Mouse (Mus musculus): ENCODE results near the gene Cabp2.
A peak's percentile ranks its signal among the peaks of the same experiment; 100 is the strongest.
"Not testable (repeated sequence)": the region's sequence is repeated elsewhere in the genome, so short reads cannot be mapped to it uniquely, and the experiment has no call there.

Cabp2 gene

DNA sequence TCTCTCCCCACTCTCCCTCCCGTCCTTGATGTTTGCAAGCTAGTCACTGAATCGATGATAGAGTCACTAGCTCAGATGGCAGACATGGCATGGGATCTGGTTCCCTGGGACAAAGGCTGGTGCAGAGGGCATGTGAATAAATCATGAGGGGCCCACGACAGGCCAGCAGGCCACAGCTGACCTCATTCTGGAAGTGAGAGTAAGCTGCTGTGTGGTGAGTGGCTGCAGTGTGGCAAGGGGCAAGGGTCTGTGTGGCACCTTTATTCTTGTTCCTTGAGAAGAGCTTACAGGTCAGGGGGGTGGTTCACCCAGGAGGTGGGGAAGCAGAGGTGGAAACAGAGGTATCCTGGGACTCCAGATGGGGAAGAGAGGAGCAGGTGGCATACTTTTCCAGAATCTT is at the start of gene Cabp2:
Gene Cabp2 (plus strand): TSS at position 185 of the 400 bp plus-strand sequence.
- DNase-seq (ENCODE audit: low spot score in 2 of 2): no peak

DNA sequence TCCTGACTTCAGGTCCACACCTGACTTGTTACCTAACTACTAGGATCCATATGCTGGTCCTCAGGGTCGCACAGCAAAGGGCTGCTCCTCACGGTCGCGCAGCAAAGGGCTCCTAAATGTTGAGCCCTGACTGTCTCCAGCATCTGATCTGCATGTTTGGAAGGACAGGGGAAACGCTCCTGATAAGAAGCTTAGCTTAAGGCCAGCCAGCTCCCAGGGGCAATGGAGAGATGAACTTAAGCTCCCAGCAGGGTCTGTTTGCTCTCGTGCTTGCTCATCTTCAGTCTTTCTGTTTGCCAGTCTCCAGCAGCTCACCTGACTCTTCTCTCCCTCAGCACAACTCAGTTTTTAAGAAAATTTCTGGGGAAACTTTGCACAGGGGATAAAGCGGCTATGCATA is 48.7 kb upstream of the Cabp2 start:
- no peak for DNase-seq (ENCODE audit: low spot score in 2 of 2)

GRCm38 (mm10) chr19:4033298-4033697 is 48.1 kb upstream of the Cabp2 start:
- DNase-seq (ENCODE audit: low spot score in 2 of 2): no peak

GRCm38 (mm10) chr19:4033742-4034141 is 47.6 kb upstream of the Cabp2 start:
- no peak for DNase-seq (ENCODE audit: low spot score in 2 of 2)

DNA sequence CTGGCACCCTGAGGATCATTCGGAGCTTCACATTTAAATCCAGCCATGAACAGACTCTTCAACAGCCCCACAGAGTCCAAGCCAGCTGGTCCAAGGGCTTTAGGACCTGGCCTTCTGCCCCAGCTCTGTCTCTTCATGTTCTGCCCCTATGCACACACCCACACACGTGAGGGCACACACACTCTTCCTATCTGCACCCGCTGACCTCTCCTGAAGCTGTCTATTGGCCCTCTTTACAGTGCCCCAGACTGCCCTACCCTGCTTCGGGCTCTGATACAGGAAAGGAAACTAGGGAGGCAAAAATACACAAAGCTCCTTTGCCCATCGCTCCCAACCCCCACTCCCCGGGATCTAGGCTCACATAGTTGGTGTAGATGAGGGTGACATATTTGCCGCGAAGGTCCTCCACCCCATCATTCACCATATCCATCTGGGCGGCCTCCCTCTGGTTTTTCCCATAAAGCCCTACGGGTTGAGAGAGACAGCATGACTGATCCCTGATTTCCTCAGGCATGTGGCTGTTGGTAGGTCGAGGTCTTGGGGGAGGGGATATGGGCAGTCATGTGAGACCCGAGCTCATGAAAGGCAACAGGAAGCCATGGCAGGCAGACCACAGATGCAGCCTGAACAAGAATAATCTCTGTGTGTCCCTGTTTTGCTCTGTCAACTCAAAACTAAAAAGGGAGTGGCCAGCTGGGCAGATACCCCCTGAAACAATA is 44.9 kb upstream of the Cabp2 start:
- DNase-seq (ENCODE audit: low spot score in 2 of 2): no peak

DNA sequence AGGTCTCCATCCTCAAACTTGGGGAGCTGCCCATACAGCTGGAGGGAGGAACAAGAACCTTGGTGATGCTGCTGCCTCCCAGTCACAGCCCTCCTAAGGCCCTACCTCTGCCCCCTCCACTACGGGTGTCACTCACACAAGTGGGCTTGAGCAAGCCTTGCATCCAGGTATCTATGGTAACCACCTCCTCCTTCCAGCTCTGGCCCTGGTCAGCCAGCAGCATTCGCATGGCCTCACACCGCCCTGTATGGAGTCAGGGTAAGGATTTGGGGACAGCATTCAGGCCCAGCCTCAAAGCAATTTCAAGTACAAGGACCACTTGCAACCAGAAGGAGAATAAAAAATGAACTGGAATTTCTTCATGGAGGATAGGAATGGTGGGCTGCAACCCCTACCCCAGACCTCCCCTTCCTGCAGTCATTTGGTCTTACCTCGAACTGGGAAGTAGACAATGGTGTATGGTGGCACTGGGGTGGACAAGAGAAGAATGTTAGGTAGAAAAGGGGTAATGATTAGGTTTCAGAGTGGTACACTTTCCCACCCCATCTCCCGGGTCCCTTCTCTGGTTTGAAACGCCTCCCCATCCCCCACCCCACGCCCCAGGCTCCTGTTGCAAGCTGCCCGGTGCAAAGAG is 44.1 kb upstream of the Cabp2 start:
- not testable (repeated sequence) for DNase-seq (ENCODE audit: low spot score in 2 of 2)

GRCm38 (mm10) chr19:4037788-4038232 is 43.6 kb upstream of the Cabp2 start, which contains the start of gene Gstp1:
Gene Gstp1, minus strand, starts transcription at chr19:4037985.
- peak; percentile 72 to 82 for DNase-seq (ENCODE audit: low spot score in 2 of 2)

GRCm38 (mm10) chr19:4040941-4041340 is 40.4 kb upstream of the Cabp2 start:
- not testable (repeated sequence) for DNase-seq (ENCODE audit: low spot score in 2 of 2)

GRCm38 (mm10) chr19:4041500-4041899 is 39.9 kb upstream of the Cabp2 start:
- DNase-seq (ENCODE audit: low spot score in 2 of 2): not testable (repeated sequence)

DNA sequence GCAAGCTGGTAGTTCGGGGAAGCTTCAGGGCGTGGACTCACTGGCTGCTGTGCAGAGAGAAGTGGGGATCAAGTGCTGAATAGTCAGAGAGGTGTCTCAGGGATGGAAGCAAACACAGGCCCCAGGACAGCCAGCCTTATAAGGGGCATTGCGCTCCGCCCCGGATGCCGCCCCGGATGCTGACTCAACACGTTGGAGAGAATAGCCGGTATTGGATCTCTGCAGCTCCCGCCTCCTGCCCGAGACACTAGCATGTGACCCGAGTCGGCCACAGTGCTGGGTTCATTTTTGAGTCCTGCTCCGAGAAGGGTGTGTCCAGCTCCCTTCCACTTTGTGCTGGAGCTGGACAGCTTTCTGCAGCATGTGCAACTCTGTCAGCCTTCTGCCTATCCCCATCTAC is 39.3 kb upstream of the Cabp2 start:
- no peak for DNase-seq (ENCODE audit: low spot score in 2 of 2)

DNA sequence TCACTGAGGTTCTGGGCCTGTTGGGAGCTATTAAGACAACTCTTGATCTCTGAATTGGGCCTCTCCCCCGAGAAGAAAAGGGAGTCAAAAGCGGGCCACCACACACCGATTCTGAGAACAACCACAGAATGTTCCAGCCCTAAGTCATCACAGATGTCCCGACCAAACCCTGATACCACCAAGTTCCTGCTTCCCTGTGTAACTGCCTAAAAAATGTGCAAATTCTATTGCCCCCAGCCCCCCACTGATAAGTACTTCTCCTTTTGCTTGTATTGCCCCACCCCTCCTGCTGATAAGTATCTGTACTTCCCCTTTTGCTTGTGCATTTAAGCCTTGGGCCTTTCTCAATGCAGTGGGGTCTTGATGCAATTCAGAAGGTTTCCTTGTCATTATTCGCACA is 37.3 kb upstream of the Cabp2 start:
- DNase-seq (ENCODE audit: low spot score in 2 of 2): not testable (repeated sequence)

DNA sequence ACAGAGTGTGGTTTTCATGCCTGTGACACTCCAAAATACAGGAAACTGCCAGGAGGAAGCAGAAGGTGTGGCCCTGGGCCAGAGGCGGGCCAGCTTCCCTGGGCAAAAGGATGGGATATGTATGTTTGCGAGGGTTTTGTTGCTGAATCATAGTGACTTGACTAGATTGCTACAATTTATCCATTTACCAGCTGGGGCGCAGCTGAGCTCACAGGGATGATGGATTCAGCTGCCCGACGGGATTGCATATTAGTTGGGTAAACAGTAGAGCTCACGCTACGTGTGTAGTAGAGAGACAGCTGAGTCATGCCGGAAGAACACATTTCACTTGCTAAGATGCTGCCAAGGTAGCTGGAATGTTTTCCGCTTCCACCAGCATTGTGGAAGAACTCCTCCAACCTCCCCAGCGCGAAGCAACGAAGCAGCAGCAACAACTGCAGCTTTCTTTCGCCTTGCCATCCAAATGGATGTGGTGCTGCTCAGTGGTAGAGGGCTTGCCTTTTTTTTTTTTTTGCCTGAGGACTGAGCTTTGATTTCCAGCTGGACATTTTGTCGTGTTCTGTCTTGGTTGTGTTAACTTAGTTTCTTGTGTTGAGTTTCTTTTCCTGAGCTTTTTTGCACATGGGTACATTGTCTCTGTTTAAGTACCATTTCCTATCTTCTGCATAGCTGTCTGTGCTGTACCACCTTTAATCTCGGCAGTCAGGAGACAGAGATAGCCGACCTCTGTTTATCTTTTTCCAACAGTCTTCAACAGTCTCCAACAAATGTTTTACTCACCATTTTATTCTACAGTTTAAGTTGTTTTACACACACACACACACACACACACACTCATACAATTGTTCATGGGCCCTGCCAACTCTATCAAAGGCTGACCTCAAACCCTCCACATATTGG is 35.2 kb upstream of the Cabp2 start, which contains the start of gene Gstp2:
Gene Gstp2 (minus strand): TSS at position 58 of the 900 bp plus-strand sequence.
- DNase-seq (ENCODE audit: low spot score in 2 of 2): peak; percentile 68 to 71

DNA sequence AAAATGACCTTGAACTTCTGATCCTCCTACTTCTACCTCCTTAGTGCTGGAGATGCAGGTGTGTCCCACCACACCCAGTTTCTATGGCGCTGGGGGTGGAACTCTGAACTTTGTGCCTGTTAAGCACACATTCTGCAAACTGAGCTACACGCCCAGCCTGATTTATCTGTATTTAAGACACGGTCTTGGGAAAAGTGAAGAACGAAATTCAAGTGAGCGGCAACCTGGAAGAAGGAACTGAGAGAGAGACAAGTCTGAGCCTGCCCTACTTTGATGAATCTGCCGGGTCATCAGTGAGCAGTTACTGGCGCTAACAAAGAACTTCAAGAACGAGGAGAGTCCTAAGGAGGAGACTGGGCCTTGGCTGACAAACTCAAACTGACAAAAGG is 34.5 kb upstream of the Cabp2 start:
- no peak for DNase-seq (ENCODE audit: low spot score in 2 of 2)

DNA sequence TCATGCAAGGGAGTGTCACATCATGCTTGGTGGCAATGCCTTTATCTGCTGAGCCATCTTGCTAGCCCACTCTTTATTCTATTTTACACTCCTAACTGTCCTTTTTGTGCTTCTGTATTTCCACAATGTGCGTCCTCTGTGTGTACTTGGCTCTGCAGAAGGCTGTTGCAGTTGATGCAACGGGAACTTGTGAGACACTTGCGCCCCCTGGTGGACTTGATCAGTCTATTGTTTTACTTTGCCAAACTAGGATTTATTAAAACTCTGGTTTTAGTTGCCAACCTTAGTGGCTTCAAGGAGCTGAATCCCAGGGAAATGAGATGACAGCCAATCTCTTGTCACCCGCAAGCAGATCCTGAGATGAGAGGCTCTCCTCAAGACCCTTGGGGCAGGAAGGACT is 33.5 kb upstream of the Cabp2 start:
- DNase-seq (ENCODE audit: low spot score in 2 of 2): peak in 1 of 2 experiments; percentile 53

DNA sequence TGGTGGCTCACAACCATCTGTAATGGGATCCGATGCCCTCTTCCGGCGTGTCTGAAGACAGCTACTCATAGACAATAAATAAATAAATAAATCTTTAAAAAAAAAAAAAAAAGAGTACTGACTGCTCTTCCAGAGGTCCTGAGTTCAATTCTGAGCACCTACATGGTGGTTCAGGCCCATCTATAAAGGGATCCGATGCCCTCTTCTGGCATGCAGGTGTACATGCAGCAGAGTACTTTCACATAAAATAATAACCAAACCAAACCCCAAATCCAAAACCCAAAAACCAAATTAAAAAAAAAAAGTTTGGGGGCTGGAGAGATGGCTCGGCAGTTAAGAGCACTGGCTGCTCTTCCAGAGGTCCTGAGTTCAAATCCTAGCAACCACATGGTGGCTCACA is 32.3 kb upstream of the Cabp2 start:
- DNase-seq (ENCODE audit: low spot score in 2 of 2): not testable (repeated sequence)

- no peak for DNase-seq (ENCODE audit: low spot score in 2 of 2)
Observed at GRCm38 (mm10) chr19:4051016-4051415, 30.4 kb upstream of the Cabp2 start.

DNA sequence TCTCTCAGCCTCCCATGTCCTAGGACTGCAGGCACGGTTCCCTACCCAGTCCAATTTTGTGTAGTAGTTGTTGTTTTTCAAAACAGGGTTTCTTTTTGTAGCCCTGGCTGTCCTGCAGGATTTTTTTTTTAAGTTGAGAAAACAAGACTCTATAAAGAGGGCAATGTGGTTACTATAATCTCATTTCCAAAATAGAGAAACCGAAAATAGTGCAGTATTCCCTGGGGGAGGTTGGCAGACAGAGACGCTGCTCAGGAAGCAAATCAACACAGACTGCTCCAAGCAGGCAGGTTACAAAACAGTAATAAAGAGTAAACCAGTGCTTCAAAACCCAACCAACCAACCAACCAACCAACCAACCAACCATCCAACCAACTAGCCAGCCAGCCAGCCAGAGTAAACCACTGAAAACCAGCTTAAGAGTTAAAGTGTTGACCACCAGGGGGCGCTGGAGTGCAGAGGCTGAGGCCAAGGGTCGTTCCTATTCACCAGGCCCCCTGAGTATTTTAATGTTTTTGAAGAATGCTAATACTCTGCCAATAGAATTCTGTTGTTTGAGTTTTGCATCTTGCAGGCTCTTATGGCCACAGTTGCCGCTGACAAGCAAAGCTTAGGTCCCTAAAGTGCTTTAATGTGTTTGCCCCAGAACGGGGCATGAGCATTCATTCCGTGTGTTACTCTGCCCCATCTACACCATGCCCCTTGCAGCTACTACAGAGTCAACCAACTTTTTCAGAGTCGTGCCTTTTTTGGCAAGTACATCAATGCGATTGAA is 29.4 kb upstream of the Cabp2 start:
- DNase-seq (ENCODE audit: low spot score in 2 of 2): peak in 1 of 2 experiments; percentile 28

- no peak for DNase-seq (ENCODE audit: low spot score in 2 of 2)
Observed at GRCm38 (mm10) chr19:4052516-4053030, 28.8 kb upstream of the Cabp2 start.

DNA sequence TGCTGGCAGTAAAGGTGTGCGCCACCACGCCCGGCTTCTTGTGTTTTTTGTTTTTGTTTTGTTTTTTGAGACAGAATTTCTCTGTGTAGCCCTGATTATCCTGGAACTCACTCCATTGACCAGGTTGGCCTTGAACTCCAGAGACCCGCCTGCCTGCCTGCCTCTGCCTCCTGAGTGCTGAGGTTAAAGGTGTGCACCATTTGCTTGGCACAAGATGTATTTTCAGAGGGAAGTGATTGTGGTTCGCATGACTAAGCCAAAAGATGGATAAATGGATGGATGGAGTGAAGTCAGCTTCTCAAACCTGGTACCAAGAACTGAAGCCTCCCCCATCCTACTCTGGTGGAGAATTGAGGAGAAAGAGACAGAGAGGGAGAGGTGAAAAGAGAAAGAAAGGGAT is 26.8 kb upstream of the Cabp2 start:
- DNase-seq (ENCODE audit: low spot score in 2 of 2): no peak

DNA sequence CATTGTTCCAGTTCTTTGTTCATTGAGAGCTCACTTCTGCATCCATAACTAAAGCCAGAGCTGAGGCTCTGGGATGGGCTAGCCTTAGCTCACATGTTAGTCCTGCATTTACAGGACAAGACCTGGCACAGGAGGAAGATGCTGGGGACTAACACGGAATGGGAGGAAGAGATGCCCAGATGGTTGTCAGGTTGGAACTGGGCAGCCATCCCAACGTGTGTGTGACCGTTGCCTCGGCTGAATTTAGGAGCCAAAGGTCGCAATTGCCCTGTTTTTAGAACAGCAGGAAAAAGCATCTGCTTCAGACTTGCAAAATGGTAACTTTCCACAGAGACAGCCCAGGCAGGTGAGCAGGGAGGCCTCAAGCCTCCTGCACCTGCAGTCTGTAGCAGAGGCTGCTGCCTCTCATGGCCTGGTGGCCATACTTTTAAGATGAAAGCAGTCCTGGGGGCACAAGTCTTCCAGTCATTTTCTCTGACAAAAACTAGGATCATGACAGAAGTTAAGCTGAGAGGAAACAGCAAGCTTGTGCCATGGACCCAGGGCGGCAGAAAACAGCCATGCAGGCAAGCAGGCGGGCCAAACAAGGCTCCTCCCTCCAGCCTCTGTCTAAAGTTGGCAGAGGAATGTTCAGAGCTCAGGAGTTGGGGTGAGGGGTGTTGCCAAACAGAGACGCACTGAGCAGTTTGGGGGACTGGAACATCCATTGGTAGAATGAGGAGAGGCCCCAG is 26.0 kb upstream of the Cabp2 start:
- no peak for DNase-seq (ENCODE audit: low spot score in 2 of 2)
